Mouse (Mus musculus) small intestine, adult 2 months (tissue): ENCODE results near the gene Rbms3.

Experiments
- CTCF ChIP-seq: fragments of 200-500 bp; IDR thresholded peaks from 2 replicates; pipeline ENCODE4 v1.5.1; 2012; ENCODE audit warnings: low read depth, mild to moderate bottlenecking, control low read depth, inconsistent platforms, low read length, moderate library complexity, mixed read lengths; ENCODE audit not compliant: insufficient replicate concordance, insufficient read length; ENCODE audit errors: extremely low read depth
- POLR2A ChIP-seq: fragments of 200-500 bp; IDR thresholded peaks from 2 replicates; pipeline ENCODE4 v1.6.1; 2012; ENCODE audit warnings: low read depth, mild to moderate bottlenecking, control low read depth, inconsistent platforms, low read length, moderate library complexity

GRCm38 (mm10) chr9:116542793-116543192, 1086.9 kb downstream of the Rbms3 start:
- no peak for TF ChIP-seq CTCF
- no peak for TF ChIP-seq POLR2A
